Mouse (Mus musculus): ENCODE measurements around the gene Cdh26.

The Cdh26 gene

DNA sequence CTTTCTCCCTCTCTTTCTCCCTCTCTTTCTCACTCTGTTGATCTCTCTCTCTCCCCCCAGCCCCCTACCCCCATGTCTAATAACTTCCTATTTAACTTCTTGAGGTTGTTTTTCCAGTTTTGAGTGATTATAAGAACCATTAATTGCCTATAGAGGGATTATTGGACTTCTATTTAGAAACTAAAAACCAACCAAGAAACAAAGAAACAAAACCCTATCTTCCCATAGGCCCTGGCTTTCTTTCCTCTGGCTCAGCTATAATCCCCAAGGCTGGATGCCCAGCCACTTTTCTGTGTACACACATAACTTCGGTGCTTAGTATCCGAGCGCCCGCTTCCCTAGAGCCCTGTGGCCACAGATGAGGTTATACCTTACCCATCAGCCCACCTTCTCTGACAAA lies at the start of gene Cdh26:
Gene Cdh26 (plus strand): TSS at position 301 of the 400 bp plus-strand sequence.
- no peak for DNase-seq (ENCODE audit: low read depth)

DNA sequence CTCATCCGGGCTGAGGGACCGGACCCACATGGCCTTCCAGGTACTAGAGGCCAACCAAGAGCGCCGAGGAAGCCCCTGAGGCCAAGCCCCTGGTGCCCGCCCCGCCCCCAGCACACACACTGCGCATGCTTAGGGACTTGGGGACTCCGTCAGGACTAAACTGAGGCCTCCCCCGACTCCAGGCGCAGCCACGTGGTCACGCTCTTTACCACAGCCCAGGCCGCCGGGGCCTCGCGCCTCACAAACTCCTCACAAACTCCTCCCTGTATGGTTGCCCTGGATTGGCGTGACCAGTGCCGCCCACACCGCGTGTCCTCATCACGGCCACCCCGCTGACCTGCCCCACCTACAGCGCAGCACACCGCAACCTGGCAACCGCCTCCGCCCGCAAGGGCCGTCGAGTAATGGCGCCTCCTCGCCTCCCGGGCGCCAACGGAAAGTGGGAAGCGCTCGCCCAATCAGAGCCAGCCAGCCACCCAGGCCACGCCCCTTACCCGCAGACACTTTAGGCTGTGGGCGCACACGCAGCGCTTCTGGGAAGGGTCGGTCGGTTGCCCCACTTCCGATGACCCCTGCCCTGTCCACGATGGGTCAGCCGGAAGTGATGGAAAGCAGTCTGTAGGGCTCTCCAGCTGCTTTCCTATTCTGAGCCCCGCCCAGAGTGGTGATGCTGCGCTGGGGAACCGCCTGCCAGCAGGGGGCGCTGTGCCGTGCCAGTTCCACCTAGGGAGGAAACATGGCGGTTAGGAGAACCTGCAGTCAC lies 23.1 kb upstream of the Cdh26 start, which contains the start of gene Sycp2:
Gene Sycp2 (minus strand): TSS at position 633 of the 763 bp plus-strand sequence.
- DNase-seq (ENCODE audit: low read depth) = no peak

DNA sequence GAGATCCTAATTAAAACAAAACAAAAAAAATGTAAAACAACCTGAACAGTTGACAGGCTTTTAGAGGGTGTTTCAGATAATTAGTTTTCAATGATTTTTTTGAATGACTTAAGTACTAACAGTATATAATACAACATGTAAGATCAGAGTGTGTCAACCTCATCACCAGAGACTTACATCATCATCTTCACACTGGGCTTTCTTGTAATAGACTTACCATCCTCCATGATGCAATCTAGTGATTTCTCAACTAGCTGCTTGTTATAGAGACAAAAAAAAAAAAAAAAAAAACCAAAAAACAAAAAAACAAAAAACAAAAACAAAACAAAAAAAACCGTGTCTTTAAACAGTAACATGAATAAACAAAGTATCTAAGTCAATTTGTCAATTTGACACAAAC lies 21.3 kb upstream of the Cdh26 start:
- no peak for DNase-seq (ENCODE audit: low read depth)

DNA sequence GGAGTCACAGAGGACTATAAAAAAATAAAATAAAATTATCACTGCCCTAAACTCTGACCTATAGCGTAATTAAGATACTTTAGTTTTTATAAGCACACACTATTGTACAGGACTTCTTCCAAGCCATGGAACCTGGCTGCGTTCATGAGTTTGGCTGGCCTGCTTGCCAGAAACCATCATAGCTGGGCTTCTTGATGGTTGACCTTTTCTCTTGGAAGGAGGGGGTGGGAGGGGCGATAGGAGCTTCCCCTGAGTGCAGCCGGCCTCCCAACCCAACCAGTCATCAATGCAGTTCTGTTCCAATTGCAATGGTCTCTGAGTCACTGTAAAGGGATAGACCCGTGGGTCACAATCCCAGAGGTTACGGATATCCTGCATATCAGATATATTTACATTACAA lies 20.0 kb upstream of the Cdh26 start:
- DNase-seq (ENCODE audit: low read depth) = no peak

DNA sequence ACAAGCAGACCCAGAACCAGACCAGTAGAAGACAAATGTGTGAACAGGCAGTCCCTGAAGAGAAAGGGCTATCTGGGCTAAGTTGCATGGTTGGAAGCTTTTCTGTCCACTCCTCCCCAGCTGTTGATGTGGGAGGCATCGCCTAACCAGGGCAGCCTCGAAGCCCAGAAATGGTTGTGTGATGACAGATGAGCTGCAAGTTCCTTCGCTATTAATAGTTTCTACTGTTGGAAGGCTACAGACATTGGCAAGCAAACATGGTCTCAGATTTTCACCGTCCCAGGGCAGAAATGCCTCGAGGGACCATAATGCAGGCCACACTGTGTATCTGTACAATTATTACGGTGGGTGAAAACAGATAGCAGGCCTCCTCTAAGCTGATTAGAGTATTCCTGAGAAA lies 17.7 kb upstream of the Cdh26 start:
- DNase-seq (ENCODE audit: low read depth) = no peak

DNA sequence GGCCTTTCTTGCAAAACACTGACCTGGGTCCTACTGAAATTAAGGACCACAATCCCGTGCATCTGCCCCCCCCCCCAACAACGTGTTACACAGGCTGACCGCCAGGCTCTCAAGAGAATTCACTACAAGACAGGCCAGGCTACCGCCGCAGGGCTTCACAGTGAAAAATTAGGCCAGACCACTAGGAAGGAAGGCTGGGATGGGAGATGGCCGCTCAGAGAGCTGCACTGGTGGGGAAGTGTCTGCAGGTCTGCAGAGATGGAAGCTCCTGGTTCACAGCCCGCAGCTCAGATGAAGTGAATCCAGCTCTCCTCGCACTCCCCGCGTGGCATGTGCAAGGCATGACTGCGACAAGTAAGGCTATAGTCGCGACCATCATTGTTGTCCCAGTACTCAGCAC lies 17.2 kb upstream of the Cdh26 start:
- DNase-seq (ENCODE audit: low read depth) = no peak

DNA sequence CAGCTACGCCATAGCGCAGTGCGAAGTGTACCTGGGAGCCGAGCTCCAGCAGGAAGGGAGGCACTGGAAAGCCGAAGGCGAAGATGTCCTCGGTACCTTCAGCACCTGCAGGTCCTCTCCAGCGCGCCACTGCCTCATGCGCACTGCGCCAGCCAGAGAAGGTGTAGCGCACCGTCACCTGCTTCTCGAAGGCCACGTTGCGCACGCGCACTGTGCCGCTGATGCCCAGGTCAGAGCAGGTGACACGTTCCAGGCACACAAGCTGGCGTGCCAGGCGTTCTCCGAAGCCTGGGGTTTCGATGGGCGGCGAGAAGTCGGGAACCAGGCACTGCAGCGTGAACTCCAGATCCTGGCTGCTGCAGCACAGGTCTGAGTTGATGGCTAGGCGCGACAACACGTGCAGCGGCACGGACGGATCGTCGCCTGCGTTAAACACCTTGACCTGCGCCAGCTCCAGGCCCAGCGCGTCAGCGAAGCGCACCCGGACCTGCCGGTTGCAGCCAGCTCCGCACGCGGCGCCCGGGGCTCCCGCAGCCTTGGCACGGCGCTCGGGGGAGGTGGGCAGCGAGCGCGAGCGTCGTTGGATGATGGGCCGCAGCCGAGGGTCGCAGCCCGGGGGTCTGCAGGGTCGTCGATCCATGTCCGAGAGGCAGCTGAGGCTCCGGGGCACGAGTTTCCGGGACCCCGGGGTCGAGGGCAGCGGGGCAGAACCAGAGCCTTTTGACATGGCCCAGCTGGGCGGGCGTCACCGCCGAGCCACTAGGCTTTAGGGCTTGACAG lies 16.7 kb upstream of the Cdh26 start:
- DNase-seq (ENCODE audit: low read depth) = no peak

DNA sequence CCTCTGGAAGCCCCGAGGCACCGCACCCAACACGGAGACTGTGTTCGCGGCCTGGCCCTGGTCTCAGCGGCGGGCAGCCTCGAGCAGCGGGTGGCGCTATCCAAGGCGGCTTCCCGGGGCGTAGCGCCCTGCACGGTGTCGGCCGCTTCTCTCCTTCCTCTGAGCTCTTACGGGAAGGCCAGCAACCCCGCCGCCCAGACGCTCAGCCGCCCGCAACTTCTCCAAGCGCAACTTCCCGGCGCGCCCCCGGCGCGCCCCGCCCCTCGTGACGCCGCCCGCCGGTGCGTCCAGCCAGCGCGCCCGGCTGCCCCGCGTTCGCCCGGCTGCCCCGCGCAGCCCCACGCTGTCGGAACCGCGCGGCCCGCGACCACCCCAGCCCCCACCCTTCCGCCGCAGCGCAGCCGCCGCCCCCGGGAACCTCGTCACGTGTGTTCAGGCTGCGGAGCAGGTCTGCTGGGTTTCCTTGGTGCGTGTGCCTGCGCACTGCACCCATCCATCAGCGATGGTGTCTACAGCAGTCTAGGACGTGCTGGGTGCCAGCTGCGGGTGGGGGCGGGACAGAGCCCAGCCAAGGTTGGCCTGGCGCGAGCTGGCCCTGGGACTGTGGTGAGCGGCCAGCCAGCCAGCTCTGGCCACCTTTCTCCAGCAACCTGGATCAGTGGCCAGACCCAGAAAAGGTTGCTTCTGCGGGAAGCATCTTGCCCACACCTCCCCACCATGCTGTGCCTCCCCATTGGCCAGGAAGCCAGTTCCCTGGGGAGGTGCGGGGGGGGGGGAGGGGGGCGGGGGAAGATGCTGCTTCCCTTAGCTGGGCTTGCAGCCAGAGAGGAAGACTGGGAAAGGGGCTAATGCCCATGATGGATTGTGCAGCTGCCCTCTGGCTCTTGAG lies 15.8 kb upstream of the Cdh26 start, which contains the start of the genes Ppp1r3d and Fam217b:
Gene Ppp1r3d (minus strand): TSS at position 212 of the 889 bp plus-strand sequence.
Gene Fam217b (plus strand): TSS at position 264 of the 889 bp plus-strand sequence.
- DNase-seq (ENCODE audit: low read depth) = peak; percentile 43

DNA sequence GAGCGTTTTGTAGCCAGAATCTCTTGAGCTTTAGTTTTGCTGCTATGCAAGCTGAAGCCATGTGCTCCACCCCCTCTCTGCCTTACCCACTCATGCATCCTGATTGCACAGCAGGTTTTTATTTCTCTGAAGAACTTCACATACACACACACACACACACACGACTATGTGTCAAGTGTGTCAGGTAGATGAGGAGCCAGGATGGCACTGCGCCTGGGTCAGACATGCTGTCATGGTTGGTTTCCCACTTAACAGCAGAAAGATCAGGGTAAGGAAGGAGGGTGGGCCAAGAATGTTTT lies 15.2 kb upstream of the Cdh26 start:
- DNase-seq (ENCODE audit: low read depth) = no peak

DNA sequence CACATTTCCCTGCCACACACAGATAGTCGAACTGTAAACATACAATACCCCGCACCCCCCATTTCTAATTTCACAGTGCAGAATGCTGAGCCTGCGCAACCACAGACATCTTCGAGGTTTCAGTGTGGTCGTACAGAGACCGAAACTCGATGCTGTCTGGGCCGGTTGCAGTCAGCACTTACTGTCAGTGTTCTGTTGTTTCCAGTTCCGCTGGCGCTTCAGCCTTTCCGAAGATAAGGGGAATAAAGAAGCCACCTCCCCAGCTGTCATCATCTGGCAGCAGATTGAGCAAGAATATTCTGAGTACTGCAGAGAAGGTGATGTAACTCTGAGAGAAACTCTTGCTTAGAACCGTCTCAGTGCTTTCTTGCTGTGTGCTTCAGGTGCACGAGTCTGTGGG lies 13.9 kb upstream of the Cdh26 start:
- peak; percentile 45 for DNase-seq (ENCODE audit: low read depth)

DNA sequence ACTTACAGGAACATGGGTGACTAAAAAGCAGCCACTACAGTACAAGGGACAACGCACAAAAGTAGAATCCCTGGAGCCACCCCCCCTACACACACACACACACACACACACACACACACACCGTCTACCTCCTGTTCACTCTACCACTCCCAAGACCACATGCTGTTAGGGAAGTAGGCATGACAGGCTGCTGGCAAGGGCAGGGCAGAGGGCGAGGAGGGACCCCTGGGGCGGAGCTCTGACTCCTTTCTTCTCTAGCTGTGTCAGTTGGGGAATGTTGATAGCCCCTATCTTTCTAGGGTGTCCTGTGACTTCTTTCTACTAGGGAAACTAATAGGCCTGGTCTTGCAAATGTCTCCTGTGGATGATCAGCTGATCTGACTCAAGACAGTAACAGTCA lies 13.4 kb upstream of the Cdh26 start:
- no peak for DNase-seq (ENCODE audit: low read depth)

DNA sequence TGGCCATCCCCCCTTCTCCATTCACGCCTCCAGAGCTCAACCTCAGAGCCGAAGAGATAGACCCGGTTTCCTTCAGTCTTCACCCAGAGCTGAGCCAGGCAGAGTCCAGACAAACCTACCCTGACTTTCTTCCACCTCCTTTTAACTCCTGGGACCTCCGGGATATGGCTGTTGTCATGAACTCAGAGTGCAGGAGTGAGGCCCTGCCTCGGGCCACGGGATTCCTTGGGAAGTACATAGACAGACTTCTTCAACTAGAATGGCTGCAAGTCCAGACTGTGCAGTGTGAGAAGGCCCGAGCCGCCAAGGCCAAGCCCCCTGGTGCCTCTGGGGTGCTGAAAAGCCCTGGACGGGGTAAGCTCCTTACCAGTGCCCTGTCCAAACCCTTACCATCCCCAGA lies 9.8 kb upstream of the Cdh26 start:
- DNase-seq (ENCODE audit: low read depth) = no peak

DNA sequence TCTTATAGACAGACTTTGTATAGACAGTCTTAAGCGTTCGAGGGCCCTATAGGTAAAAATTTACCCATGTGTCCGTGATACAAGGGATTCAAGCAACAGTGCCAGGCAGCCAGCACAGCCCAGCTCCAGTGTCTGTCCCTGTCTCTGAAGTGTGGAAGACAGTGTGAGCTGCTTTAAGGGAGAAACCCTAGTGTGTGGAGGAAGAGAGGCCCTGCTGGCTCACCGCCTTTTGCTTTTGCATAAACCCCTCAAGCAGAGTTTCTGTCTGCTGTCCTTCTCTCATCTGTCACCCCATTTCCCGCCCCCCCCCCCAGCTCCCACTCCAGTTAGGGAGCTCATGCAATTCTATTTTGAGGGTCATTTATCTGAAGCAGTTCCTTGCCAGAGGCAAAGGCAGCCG lies 8.7 kb upstream of the Cdh26 start:
- DNase-seq (ENCODE audit: low read depth) = no peak

DNA sequence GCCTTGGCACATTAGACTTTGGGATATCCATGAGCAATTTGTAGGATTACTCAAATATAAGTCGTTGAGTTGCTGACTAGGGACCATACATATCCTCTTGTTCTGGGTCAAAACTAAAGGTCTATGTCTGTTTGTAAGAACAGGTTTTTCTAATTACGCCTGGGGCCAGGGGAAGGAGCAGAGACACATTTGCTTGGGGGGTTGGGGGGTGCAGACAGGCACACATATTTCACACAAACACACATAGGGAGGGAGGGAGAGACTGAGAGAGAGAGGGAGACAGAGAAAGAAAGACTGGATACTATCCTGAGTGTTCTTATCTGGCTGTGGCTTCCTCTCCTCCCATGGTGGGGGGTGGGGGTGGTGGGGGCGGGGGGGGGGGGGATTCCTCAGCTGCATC lies 8.1 kb upstream of the Cdh26 start:
- DNase-seq (ENCODE audit: low read depth) = no peak

DNA sequence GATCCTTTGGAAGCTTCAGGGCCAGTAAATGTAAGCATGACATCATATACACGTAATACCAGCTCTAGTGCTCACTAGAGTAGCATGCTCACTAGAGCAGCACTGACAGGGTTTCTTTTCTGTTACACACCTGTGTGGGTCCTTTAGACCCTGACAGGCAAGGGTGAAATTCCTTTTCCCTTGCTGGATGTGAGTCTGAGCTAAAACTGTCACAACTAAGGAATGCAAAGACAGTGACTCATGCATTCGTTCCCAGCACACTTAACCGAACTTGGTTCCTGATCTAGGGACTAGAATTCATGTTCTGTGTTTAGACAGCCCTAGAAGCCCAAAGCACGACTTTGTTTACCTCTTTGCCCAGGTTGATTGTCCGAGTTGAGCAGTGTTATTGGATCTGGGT lies 7.1 kb upstream of the Cdh26 start:
- no peak for DNase-seq (ENCODE audit: low read depth)

DNA sequence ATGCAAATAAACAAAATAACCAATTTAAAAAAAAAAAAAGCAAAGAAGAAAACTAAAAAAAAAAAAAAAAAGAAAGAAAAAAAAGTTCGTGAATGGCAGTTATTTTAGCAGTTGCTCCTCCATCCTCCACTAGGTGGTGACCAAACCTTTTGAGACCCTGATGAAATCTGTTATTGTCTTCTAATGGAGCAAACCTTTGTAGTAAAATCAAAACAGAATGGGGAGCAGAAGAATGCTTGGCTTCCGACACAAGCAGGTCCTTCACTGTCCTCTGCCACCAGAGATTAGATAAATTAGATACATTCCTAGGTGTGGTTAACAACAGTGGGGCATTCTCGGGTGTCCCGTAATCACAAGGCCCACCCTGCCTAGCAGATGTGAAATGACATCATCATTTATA lies 4.1 kb upstream of the Cdh26 start:
- DNase-seq (ENCODE audit: low read depth) = no peak

DNA sequence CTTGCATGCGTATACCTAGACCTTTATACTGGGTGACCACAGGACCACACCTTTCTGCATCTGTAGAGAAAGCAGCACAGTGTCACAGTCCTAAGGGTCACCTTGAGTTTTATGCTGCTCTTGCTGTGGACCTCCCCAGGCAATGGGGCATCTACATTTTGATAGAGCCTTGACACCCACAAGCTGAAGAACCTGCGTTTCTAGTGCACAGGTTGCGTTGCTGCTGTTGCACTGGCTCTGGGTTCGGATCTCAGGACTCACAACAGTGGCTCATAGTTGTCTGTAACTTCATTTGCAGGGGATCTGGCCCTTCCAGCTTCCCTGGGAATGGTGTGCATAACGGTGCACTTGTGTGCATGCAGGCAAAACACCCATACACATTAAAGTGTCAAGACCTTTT lies 3.1 kb upstream of the Cdh26 start:
- no peak for DNase-seq (ENCODE audit: low read depth)

DNA sequence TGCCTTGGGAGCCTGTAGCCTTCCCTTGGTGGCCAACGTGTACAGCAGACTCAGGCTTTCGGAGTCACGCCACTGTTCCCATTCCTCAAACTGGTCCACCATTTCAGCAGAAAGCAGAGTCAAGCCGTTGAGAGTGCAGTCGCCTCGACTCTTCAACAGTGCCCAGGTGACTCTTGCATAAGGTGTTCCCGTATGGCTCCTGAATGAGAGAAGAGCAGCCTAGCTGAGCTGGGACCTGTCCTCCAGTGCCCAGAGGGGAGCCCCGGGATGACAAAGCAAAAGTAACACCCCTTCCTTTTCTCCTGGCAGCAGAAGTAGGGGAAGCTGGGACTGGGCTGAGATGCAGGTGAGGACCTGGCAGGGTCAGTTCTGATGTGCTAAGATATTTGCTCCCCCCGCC lies 2.1 kb upstream of the Cdh26 start:
- no peak for DNase-seq (ENCODE audit: low read depth)

DNA sequence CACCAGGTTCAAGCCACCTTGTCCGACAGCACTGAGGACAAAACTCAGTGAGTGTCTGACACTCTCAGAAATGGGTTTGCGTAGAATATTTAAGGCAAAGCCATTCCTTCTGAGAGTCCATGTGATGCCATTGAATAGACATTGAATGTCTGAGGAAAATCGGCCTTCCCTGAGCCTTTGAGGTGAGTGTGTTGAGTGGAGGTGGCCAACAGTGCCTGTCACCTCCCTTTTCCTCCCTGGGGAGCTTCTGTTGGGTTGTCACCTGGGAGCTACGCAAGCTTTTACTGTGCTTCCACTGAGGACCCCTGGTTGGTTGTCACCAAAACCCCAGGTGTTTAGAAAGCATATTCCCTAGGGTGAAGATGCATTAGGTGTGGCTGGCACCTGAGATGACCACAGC lies 1.7 kb upstream of the Cdh26 start:
- no peak for DNase-seq (ENCODE audit: low read depth)

DNA sequence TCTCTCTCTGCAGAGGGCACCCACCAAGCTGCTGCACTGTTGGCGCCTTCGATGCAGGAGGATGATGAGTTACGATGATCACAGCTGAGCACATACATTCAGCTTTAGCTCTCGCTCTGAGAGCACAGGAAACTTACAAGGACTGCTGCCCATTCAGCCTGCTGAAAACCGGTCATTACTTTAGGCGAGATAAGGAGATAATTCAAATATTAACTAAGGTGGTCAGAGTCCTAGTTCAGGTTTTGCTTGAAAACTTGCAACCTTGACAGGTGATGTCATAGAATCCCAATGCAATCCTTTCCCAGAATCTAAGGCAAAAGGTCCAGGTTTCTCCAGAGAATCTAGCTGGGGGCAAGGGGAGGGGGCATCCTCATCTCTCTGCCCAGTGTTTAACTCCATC lies 905 bp upstream of the Cdh26 start:
- no peak for DNase-seq (ENCODE audit: low read depth)

DNA sequence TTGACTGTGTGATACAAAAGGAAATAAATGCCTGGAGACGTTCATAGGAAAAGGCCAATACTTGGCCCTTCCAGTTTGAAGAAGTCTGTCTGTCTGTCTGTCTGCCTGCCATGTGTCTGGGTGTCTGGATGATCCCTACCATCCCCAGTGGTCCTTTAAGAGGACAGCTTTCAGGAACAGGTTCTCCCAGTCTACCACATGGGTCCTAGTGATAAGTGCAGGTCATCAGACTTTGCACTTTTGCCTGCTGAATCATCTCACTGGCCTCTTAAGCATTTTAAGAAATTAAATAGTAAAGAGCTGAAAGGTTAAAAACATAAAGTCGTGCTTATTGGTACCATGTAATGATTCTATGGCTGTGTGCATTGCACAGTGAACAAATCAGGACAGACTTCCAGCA lies 3.2 kb downstream of the Cdh26 start:
- no peak for DNase-seq (ENCODE audit: low read depth)

DNA sequence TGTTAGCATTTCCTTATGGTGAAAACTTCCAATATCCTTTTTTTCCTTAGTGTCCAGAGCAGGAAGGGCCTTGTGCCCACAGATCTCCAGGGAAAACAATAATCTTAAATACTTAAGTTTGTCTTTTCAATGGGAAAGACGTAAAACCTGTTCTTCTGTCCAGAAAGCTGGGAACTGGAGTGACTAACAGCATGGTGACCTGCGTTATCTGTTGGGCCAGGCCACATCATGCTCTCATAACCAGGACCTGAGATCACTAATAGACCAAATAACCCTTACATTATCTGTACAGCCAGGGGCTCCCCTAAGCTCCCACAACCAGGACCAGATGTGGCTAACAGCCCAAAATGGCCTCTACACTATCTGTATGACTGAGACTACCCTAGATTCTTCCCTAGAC lies 3.6 kb downstream of the Cdh26 start:
- no peak for DNase-seq (ENCODE audit: low read depth)

DNA sequence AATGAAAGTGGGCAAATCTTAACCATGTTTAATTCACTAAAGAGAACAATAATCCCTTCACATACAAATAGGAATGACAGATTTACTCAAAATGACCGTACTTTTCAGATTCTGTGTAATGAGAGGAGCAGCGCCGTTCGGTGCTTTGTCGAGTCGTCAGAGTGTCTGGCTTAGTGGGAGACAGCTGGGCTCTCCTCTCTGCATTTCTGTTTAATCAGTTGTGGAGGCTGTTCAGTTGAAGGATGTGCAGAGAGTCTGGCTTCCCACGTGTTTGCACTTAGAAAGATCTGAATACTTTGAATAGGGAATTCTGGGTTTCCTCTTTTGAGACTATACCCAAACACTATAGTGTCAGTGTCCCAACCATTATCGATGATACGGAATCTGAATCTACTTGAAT lies 7.0 kb downstream of the Cdh26 start:
- no peak for DNase-seq (ENCODE audit: low read depth)
